Mouse (Mus musculus) v-Abl transformed pro-B cells (cell line): ENCODE data around the gene Mta3.

Experiments
- in situ Hi-C, 2 experiments: fragments of 400-800 bp; cut with MboI; formaldehyde crosslinking; loops; one replicate each; pipeline ENCODE4 v1.15.1; 2025; ENCODE audit not compliant: unreplicated experiment in 2 of 2

Mta3 gene

DNA sequence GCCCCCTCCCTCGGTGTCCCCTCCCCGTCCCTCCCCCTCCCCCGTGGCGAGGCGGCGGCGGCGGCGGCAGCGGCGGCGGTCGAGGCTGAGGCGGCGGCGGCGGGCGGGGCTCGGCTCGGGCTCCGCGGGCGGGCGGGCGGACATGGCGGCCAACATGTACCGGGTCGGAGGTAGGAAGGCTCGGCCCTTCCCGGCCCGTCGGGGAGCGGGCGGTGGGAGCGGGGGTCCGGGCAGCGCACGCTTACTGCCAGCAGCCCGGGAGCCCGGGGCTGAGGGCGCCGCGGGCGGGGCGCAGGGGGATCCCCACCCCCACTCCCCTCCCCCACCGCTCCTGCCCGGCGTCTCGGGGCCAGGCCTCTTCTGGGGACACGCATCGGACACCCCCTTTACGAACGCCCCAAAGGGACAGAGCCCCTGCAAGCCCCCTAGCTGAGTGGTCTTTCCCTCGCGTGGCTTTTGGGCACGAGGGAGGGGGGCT, at the start of gene Mta3:
Gene Mta3, plus strand, starts transcription at position 48 of the 478 bp plus-strand sequence.
- in situ Hi-C loops: no loop called here

DNA sequence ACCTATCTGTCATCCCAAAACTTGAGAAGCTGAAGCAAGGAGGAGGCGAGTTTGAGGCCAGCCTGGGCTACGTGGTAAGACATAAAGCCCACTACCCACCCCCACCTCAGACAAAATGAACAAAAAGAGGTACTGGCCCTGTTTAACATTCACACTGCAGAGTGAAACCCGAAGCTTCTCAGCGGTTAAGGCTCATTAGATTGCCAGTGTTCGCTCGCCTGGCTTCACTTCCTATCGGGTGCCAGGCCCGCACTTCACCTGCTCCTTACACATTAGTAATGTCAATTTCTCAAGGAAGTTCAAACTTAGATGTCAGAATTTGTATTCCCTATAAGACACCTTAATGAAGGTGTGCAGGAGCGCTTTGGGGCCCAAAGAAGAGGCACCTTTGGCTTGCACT, 48.6 kb upstream of the Mta3 start:
- in situ Hi-C loops: no loop called here

DNA sequence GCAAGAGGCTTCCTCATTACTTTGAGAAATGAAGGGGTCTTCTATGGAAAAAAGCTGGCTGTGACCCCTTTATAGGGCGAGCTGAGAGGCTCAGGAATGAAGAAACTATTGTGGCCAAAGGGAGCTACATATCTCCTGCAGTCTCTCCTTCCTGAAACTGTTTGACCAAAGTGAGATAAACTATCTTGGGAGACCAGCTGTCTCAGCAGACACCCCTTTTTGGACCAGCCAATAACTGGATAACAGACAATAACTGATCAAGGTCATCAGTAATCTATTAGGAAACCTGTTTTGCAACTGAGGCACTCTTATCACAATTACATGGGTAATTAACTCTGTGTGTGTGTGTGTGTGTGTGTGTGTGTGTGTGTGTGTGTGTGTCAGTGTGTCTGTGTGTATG, 47.0 kb upstream of the Mta3 start:
- in situ Hi-C loops: no loop called here

DNA sequence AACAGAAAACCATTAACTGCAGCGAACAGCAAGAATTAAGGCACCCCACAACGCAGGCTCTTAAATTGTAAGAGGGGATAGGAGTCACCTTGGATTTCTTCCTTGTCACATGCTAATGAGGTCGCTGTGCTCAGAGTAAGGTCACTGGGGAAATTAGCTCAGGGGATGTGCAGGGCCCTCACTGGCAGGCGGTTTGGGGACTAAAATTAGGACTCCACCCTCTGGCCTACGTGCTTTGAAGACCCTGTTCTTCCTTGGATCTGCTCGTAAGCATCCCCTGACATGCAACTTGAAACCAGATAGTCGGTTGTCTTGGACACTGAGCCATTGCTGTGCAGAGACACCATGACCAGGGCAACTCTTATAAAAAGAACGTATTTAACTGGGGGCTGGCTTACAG, 41.2 kb upstream of the Mta3 start:
- in situ Hi-C loops: no loop called here

GRCm38 (mm10) chr17:83666597-83667287, 39.2 kb upstream of the Mta3 start:
- in situ Hi-C loops: no loop called here

GRCm38 (mm10) chr17:83667934-83668690, 37.9 kb upstream of the Mta3 start:
- in situ Hi-C loops: no loop called here

GRCm38 (mm10) chr17:83672685-83673084, 33.3 kb upstream of the Mta3 start:
- in situ Hi-C loops: no loop called here

DNA sequence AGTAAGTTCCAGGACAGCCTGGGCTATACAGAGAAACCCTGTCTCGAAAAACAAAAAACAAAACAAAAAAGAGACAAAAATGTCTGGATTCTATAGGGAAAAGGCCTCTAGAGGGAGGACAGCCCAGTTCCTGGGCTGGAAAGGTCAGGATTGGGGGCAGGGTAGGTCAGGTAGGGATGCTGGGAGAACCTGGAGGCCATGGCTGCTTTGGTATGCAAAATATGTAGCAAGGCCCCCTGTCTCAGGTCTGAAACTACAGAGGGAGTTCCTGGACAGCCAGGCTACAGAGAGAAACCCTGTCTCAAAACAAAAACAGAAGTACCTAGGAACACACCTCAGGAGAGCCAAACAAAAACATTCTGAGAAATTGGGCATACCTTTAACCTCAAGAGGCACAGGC, 28.6 kb upstream of the Mta3 start:
- in situ Hi-C loops: no loop called here

GRCm38 (mm10) chr17:83681977-83682376, 24.0 kb upstream of the Mta3 start:
- in situ Hi-C loops: no loop called here

- in situ Hi-C loops: no loop called here
These were observed 21.5 kb upstream of the Mta3 start for GRCm38 (mm10) chr17:83684475-83684874.

DNA sequence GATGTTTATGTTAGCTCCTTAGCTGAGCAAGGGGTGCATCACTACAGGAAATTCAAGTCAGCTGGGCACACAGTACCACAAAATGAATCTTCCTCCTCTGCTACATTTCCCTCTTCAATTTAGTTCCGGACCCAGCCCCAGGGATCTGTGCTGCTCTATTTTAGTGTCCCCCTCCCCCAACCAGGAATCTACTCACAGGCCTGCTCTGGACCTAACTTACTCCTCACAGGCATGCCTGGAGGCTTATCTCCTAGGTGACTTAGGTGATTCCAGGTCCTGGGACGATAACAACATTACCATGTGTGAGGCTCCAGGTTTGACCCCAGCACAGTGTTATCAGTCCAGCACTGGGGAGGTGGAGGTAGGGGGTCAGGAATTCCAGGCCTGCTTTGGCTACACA, 15.5 kb upstream of the Mta3 start:
- in situ Hi-C loops: no loop called here

GRCm38 (mm10) chr17:83691379-83691778, 14.6 kb upstream of the Mta3 start:
- in situ Hi-C loops: no loop called here

DNA sequence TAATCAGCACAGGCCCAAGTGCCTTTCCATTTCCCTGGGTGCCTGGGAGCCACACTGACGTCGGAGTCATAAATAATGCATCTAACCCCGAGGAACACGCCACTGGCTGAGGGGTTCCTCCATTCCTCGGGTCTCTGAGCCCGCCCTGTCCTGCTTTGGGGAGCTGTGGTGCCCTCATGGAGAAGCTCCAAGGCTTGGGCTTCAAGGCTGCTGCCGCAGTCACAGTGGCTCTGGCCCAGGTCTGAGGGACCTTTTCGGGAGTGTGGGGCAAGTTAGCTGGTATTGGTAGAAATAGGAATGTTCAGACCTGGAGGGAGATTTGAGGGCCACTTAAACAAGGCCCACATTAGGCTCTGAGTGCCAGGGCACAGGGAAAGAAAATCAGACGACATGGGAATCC, 12.0 kb upstream of the Mta3 start:
- in situ Hi-C loops: no loop called here

- in situ Hi-C loops: no loop called here
These were observed 10.2 kb upstream of the Mta3 start for GRCm38 (mm10) chr17:83695785-83696184.

- in situ Hi-C loops: no loop called here
These were observed 6.8 kb upstream of the Mta3 start for GRCm38 (mm10) chr17:83699062-83699724.

- in situ Hi-C loops: no loop called here
These were observed 5.8 kb upstream of the Mta3 start for GRCm38 (mm10) chr17:83700125-83700524.

DNA sequence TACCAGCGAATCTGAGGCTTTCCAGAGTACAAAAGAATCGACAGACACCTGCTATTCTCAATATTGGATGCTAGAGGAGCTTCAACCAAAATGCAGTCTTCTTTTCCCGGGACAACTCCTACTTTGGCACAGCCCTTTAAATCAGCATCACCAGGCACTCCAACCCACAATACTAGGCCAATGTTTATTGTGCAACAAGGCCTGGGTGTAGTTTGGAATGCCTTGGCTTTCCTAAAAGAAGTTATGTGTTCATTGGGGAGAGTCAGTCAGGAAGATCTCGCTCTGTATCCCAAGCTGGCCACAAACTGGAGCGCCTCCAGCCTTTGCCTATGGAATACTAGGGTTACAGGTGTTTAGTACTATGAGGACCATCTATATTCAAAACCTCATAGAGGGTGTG, 1.5 kb upstream of the Mta3 start:
- in situ Hi-C loops: no loop called here

DNA sequence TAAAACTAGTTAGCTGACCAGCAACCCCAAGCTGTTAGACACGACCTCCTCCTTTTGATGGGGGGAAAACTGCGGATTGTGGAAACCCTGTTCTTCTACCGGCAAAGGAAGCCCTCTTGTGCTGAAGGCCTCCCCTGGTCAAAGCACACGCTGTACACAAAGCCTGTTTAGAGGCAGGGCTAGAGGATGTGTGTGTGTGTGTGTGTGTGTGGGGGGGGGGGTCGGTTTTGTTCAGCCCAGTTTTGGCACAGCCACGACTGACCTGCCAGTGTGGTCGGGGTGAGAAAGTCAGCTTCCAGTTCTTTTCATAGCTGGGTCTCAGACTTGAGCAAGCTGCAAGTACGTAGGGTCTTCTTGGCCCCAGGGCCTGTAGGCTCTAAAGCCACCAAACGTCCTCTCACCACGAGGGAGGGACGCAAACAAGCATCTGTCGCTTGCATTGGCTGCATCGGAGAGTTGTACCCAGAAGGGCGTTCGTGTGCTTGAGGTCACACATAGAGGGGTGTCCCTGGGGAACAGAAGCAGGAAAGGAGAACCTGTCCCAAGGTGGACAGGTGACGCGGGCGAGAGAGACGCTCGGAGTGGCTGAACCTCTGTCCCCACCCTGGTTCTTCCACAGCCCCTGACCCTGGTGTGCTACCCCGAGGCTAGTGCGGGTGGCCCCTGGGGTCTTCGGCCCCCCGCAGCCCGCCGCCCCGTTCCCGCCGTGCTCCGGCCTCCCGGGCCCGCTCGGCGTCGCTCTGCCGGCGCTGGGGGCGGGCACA, 429 bp upstream of the Mta3 start:
- in situ Hi-C loops: no loop called here

- in situ Hi-C loops: no loop called here
These were observed 697 bp downstream of the Mta3 start for GRCm38 (mm10) chr17:83706594-83707126.

- in situ Hi-C loops: no loop called here
These were observed 1.4 kb downstream of the Mta3 start for GRCm38 (mm10) chr17:83707372-83707771.

DNA sequence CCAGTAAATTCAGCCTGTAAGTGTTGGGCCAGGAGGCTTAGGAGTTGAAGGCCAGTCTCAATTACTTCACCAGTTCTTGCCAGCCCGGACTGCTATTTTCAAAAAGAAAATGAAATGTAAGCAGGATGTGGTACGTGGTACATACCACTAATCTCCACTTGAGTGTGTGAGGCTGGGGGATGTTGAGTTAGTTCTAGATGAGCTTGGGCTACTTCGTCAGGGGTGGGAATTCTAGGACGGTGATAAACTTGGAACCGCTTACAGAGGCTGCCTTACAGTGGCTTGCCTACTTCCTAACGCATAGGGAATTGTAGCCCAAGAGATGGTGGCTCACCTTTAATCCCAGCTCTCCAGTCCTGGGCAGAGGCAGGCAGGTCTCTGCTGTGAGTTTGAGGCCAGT, 1.9 kb downstream of the Mta3 start:
- in situ Hi-C loops: no loop called here
